Mouse (Mus musculus): ENCODE data around the gene Atp1a2.
"Not testable (repeated sequence)": the region's sequence is repeated elsewhere in the genome, so short reads cannot be mapped to it uniquely, and the experiment has no call there.

The Atp1a2 gene

GRCm38 (mm10) chr1:172271208-172271607 is 26.7 kb downstream of the Atp1a2 start:
- no peak for DNase-seq (ENCODE audit: low spot score)

GRCm38 (mm10) chr1:172261477-172262078 is 36.3 kb downstream of the Atp1a2 start, which contains the start of gene Igsf8:
Igsf8 (plus strand) TSS chr1:172261641.
- DNase-seq (ENCODE audit: low spot score), result no peak

- DNase-seq (ENCODE audit: low spot score), result no peak
Measured at GRCm38 (mm10) chr1:172258314-172258713, 39.5 kb downstream of the Atp1a2 start, which contains the start of gene Atp1a4. Atp1a4 (minus strand) TSS chr1:172258414.

- DNase-seq (ENCODE audit: low spot score), result no peak
Measured at GRCm38 (mm10) chr1:172247679-172248078, 50.2 kb downstream of the Atp1a2 start.

GRCm38 (mm10) chr1:172247216-172247615 is 50.6 kb downstream of the Atp1a2 start:
- DNase-seq (ENCODE audit: low spot score), result no peak

GRCm38 (mm10) chr1:172244645-172245044 is 53.2 kb downstream of the Atp1a2 start:
- not testable (repeated sequence) for DNase-seq (ENCODE audit: low spot score)

- no peak for DNase-seq (ENCODE audit: low spot score)
Measured at GRCm38 (mm10) chr1:172243547-172244205, 54.2 kb downstream of the Atp1a2 start.

- no peak for DNase-seq (ENCODE audit: low spot score)
Measured at GRCm38 (mm10) chr1:172242401-172242800, 55.5 kb downstream of the Atp1a2 start.

- DNase-seq (ENCODE audit: low spot score), result no peak
Measured at GRCm38 (mm10) chr1:172240945-172241708, 56.7 kb downstream of the Atp1a2 start.

- DNase-seq (ENCODE audit: low spot score), result no peak
Measured at GRCm38 (mm10) chr1:172229215-172229614, 68.6 kb downstream of the Atp1a2 start.

GRCm38 (mm10) chr1:172228209-172228608 is 69.7 kb downstream of the Atp1a2 start:
- DNase-seq (ENCODE audit: low spot score), result no peak

All from spleen, adult 12 weeks (tissue).